In genomic region chr1:167409601-167410000, GRCm38 (mm10) we compare ENCODE assay signal across 34 mouse cellular contexts. TPM values are rescaled to one million over a fixed set of nuclear protein-coding genes. Genes with fewer than 3 reads are reported as not detected.
"Had no signal": no experiment of that assay in that cellular context is flagged by ENCODE, and none has a peak within 500 bp of the region (broad histone marks: within the 10 kb centered on the region; RNA-seq: fewer than 3 reads in every experiment).

No protein-coding gene starts in this region.

- DNase-seq: cerebellum, adult 18-20 months; cerebellum, adult 2 months; cerebellum, adult 8-10 months; cerebellum, adult 9-10 months; cerebellum, adult 9-11 months; cerebellum, postnatal 14 days; cerebellum, postnatal 25 days; cerebellum, postnatal 36 days; embryo, embryonic 11 days; forebrain, postnatal 0 days; gastrocnemius, adult 2 months; gastrocnemius, postnatal 10 days; gastrocnemius, postnatal 14 days; gastrocnemius, postnatal 25 days; gastrocnemius, postnatal 36 days; heart, adult 18-20 months had no signal

- H3K9ac ChIP-seq: embryonic facial prominence, embryonic 12.5 days; embryonic facial prominence, embryonic 13.5 days; embryonic facial prominence, embryonic 15.5 days; forebrain, embryonic 12.5 days; forebrain, embryonic 13.5 days; forebrain, embryonic 15.5 days; forebrain, postnatal 0 days had no signal

- H3K4me2 ChIP-seq: embryonic facial prominence, embryonic 12.5 days; embryonic facial prominence, embryonic 13.5 days; embryonic facial prominence, embryonic 15.5 days; forebrain, embryonic 12.5 days; forebrain, embryonic 13.5 days; forebrain, embryonic 15.5 days had no signal

- H3K4me3 ChIP-seq: embryonic facial prominence, embryonic 10.5 days; embryonic facial prominence, embryonic 12.5 days; embryonic facial prominence, embryonic 13.5 days; embryonic facial prominence, embryonic 15.5 days; erythroblast, embryonic 14.5 days; forebrain, embryonic 10.5 days; forebrain, embryonic 12.5 days; forebrain, embryonic 13.5 days; forebrain, embryonic 15.5 days; gastrocnemius, adult 2 months had no signal

- H3K4me1 ChIP-seq: embryonic facial prominence, embryonic 10.5 days; embryonic facial prominence, embryonic 12.5 days; embryonic facial prominence, embryonic 15.5 days; forebrain, embryonic 10.5 days; forebrain, embryonic 12.5 days; forebrain, embryonic 13.5 days; forebrain, embryonic 15.5 days had no signal

- H3K27ac ChIP-seq: embryonic facial prominence, embryonic 10.5 days; embryonic facial prominence, embryonic 12.5 days; embryonic facial prominence, embryonic 13.5 days; embryonic facial prominence, embryonic 15.5 days; forebrain, embryonic 10.5 days; forebrain, embryonic 12.5 days; forebrain, embryonic 13.5 days; forebrain, embryonic 15.5 days; gastrocnemius, adult 2 months had no signal

- ATAC-seq: forebrain, embryonic 13.5 days; forebrain, embryonic 14.5 days; forebrain, embryonic 15.5 days; forebrain, embryonic 16.5 days; forebrain, postnatal 0 days had no signal

- H3K9me3 ChIP-seq: embryonic facial prominence, embryonic 10.5 days; embryonic facial prominence, embryonic 12.5 days; embryonic facial prominence, embryonic 13.5 days; embryonic facial prominence, embryonic 15.5 days; forebrain, embryonic 10.5 days; forebrain, embryonic 12.5 days; forebrain, embryonic 13.5 days; forebrain, embryonic 15.5 days had no signal

- H3K36me3 ChIP-seq: embryonic facial prominence, embryonic 10.5 days; embryonic facial prominence, embryonic 12.5 days; embryonic facial prominence, embryonic 13.5 days; embryonic facial prominence, embryonic 15.5 days; forebrain, embryonic 10.5 days; forebrain, embryonic 12.5 days; forebrain, embryonic 15.5 days had no signal

RNA-seq across cellular contexts. Expression of gene Lrrc52, which starts 57.0 kb away (rescaled TPM):
- total RNA-seq: common myeloid progenitor, adult 5-6 weeks; forebrain, postnatal 0 days; granulocyte monocyte progenitor cell, adult 5-6 weeks had no signal
- polyA plus RNA-seq: cortical plate, adult 2 months; embryonic facial prominence, embryonic 10.5 days; embryonic facial prominence, embryonic 11.5 days; embryonic facial prominence, embryonic 12.5 days; embryonic facial prominence, embryonic 13.5 days; embryonic facial prominence, embryonic 14.5 days; embryonic facial prominence, embryonic 15.5 days; erythroblast, embryonic 14.5 days; forebrain, embryonic 10.5 days; forebrain, embryonic 11.5 days; forebrain, embryonic 12.5 days; forebrain, embryonic 13.5 days; forebrain, embryonic 14.5 days; forebrain, embryonic 15.5 days; forebrain, embryonic 16.5 days; forebrain, postnatal 0 days; frontal cortex, adult 2 months had no signal
